Mouse (Mus musculus) limb, embryonic 11.5 days (tissue): Measurements from ENCODE around the gene Serpinb8. TPM values are rescaled to one million over a fixed set of nuclear protein-coding genes. Genes with fewer than 3 reads are reported as not detected.

ENCODE experiments used
- ATAC-seq: fragments of 200-750 bp; cut with Nextera tagmentation; 2 replicates; pipeline ENCODE4 v1.8.0; 2017; ENCODE audit warnings: low read depth; ENCODE audit not compliant: insufficient number of reproducible peaks, low FRiP score, low TSS enrichment
- DNase-seq: peaks from one replicate; pipeline ENCODE4 v3.0.0-alpha.2; 2015; ENCODE audit warnings: low spot score
- H3K27ac ChIP-seq: fragments of 300-500 bp; sonication (generic); replicated peaks from 2 replicates; pipeline ENCODE4 v1.5.1; 2014; ENCODE audit warnings: low read depth, mild to moderate bottlenecking, low read length
- H3K27me3 ChIP-seq: fragments of 300-500 bp; sonication (generic); 2 replicates; pipeline ENCODE4 v1.6.1; 2014; ENCODE audit warnings: mild to moderate bottlenecking, low read length, mixed read lengths; ENCODE audit not compliant: control insufficient read depth, insufficient read depth
- H3K36me3 ChIP-seq: fragments of 300-500 bp; sonication (generic); 2 replicates; pipeline ENCODE4 v1.6.1; 2014; ENCODE audit warnings: mild to moderate bottlenecking, low read length, moderate library complexity, mixed read lengths; ENCODE audit not compliant: control insufficient read depth, insufficient read depth
- H3K4me1 ChIP-seq: fragments of 300-500 bp; sonication (generic); 2 replicates; pipeline ENCODE4 v1.6.1; 2014; ENCODE audit warnings: low read length, mixed read lengths; ENCODE audit not compliant: control insufficient read depth, insufficient read depth
- H3K4me2 ChIP-seq: fragments of 300-500 bp; sonication (generic); 2 replicates; pipeline ENCODE4 v1.6.1; 2014; ENCODE audit warnings: low read depth, mild to moderate bottlenecking, moderate library complexity; ENCODE audit not compliant: severe bottlenecking
- H3K4me3 ChIP-seq: fragments of 300-500 bp; sonication (generic); 2 replicates; pipeline ENCODE4 v1.5.1; 2014; ENCODE audit warnings: low read depth, low read length
- H3K9ac ChIP-seq: fragments of 300-500 bp; sonication (generic); 2 replicates; pipeline ENCODE4 v1.6.1; 2014; ENCODE audit warnings: mild to moderate bottlenecking, low read length
- H3K9me3 ChIP-seq: fragments of 300-500 bp; sonication (generic); 2 replicates; pipeline ENCODE4 v1.6.1; 2016; ENCODE audit warnings: low read length; ENCODE audit not compliant: control insufficient read depth
- WGBS: fragments of 180-500 bp; shearing (Covaris S2); extraction: QIAGEN DNeasy Blood & Tissue Kit; methylation state at CpG from one replicate; pipeline ENCODE4 v1.1.7; 2014; 5-methylcytosine and 5-hydroxymethylcytosine counted together
- polyA plus RNA-seq: library from polyadenylated mRNA; unstranded; fragments of >200 nt; fragmentation: Nextera tagmentation; extraction: Ambion mirVana; gene quantifications from 2 replicates; pipeline ENCODE4 v1.2.1, GENCODE M21; 2014

Gene Serpinb8
- polyA plus RNA-seq, 1 experiment from 2014 or later, result 0.16 TPM

- Histone ChIP-seq H3K27me3 (no peaks in the 10 kb centered on the region), H3K4me3 (no peak overlapping the region), H3K36me3 (no peaks in the 10 kb centered on the region), H3K27ac (no peak overlapping the region), H3K4me2 (no peak overlapping the region), H3K9ac (no peak overlapping the region), H3K4me1 (no peaks in the 10 kb centered on the region), H3K9me3 (no peaks in the 10 kb centered on the region)
- 93% methylated on average over 2 of the region's 2 CpGs for whole genome bisulfite sequencing
- no peak for DNase-seq
- ATAC-seq, result no peak
Measured at GRCm38 (mm10) chr1:107614087-107614486, 24.3 kb downstream of the Serpinb8 start.

- ATAC-seq, result no peak
- 73% methylated on average over 4 of the region's 4 CpGs for WGBS
Measured at GRCm38 (mm10) chr1:107622017-107622416, 32.2 kb downstream of the Serpinb8 start.

GRCm38 (mm10) chr1:107635936-107636335 is 46.1 kb downstream of the Serpinb8 start:
- H3K9ac ChIP-seq, result no peak overlapping the region
- no peaks in the 10 kb centered on the region for H3K36me3 ChIP-seq
- H3K4me1 ChIP-seq, result no peaks in the 10 kb centered on the region
- no peak for DNase-seq
- H3K27me3 ChIP-seq, result no peaks in the 10 kb centered on the region
- no peak overlapping the region for H3K4me2 ChIP-seq
- H3K27ac ChIP-seq, result no peak overlapping the region
- no peak overlapping the region for H3K4me3 ChIP-seq
- no peaks in the 10 kb centered on the region for H3K9me3 ChIP-seq
- ATAC-seq, result no peak
- 45% methylated on average over 4 of the region's 4 CpGs for WGBS

More at GRCm38 (mm10) chr1:107622017-107622416, 32.2 kb downstream of the Serpinb8 start:
- Histone ChIP-seq H3K4me1 (no peaks in the 10 kb centered on the region), H3K9ac (no peak overlapping the region), H3K36me3 (no peaks in the 10 kb centered on the region), H3K9me3 (no peaks in the 10 kb centered on the region), H3K4me3 (no peak overlapping the region), H3K27me3 (no peaks in the 10 kb centered on the region), H3K4me2 (no peak overlapping the region), H3K27ac (no peak overlapping the region)
- no peak for DNase-seq

GRCm38 (mm10) chr1:107638056-107638455 is 48.2 kb downstream of the Serpinb8 start:
- Histone ChIP-seq H3K4me1 (no peaks in the 10 kb centered on the region), H3K9me3 (no peaks in the 10 kb centered on the region), H3K4me2 (no peak overlapping the region), H3K9ac (no peak overlapping the region), H3K4me3 (no peak overlapping the region), H3K27me3 (no peaks in the 10 kb centered on the region), H3K27ac (no peak overlapping the region), H3K36me3 (no peaks in the 10 kb centered on the region)
- WGBS, result 95% methylated on average over 1 of the region's 1 CpGs
- DNase-seq (no peak), ATAC-seq (no peak)

GRCm38 (mm10) chr1:107638459-107638858 is 48.7 kb downstream of the Serpinb8 start:
- no peak for DNase-seq
- 87% methylated on average over 3 of the region's 3 CpGs for WGBS

GRCm38 (mm10) chr1:107642457-107643118 is 52.8 kb downstream of the Serpinb8 start:
- H3K4me1 ChIP-seq, result no peaks in the 10 kb centered on the region
- no peaks in the 10 kb centered on the region for H3K36me3 ChIP-seq
- no peaks in the 10 kb centered on the region for H3K9me3 ChIP-seq
- no peak overlapping the region for H3K4me2 ChIP-seq
- ATAC-seq (no peak), DNase-seq (no peak)
- H3K27me3 ChIP-seq, result no peaks in the 10 kb centered on the region
- no peak overlapping the region for H3K27ac ChIP-seq
- H3K4me3 ChIP-seq, result no peak overlapping the region
- 84% methylated on average over 2 of the region's 2 CpGs for WGBS
- H3K9ac ChIP-seq, result no peak overlapping the region

More at GRCm38 (mm10) chr1:107638459-107638858, 48.7 kb downstream of the Serpinb8 start:
- no peak overlapping the region for H3K9ac ChIP-seq
- H3K27me3 ChIP-seq, result no peaks in the 10 kb centered on the region
- no peaks in the 10 kb centered on the region for H3K9me3 ChIP-seq
- H3K4me1 ChIP-seq, result no peaks in the 10 kb centered on the region
- no peaks in the 10 kb centered on the region for H3K36me3 ChIP-seq
- no peak for ATAC-seq
- H3K27ac ChIP-seq, result no peak overlapping the region
- H3K4me3 ChIP-seq, result no peak overlapping the region
- H3K4me2 ChIP-seq, result no peak overlapping the region

- no peaks in the 10 kb centered on the region for H3K9me3 ChIP-seq
- H3K27me3 ChIP-seq, result no peaks in the 10 kb centered on the region
- no peak overlapping the region for H3K27ac ChIP-seq
- WGBS, result 42% methylated on average over 6 of the region's 6 CpGs
- H3K9ac ChIP-seq, result no peak overlapping the region
- no peak overlapping the region for H3K4me2 ChIP-seq
- H3K4me1 ChIP-seq, result no peaks in the 10 kb centered on the region
- no peak for ATAC-seq
- DNase-seq, result no peak
- H3K4me3 ChIP-seq, result no peak overlapping the region
- H3K36me3 ChIP-seq, result no peaks in the 10 kb centered on the region
Measured at GRCm38 (mm10) chr1:107645086-107645485, 55.3 kb downstream of the Serpinb8 start.

GRCm38 (mm10) chr1:107657689-107658088 is 67.9 kb downstream of the Serpinb8 start:
- ATAC-seq, result no peak
- no peak for DNase-seq
- Histone ChIP-seq H3K27me3 (no peaks in the 10 kb centered on the region), H3K9me3 (no peaks in the 10 kb centered on the region), H3K27ac (no peak overlapping the region), H3K4me2 (no peak overlapping the region), H3K4me1 (no peaks in the 10 kb centered on the region), H3K4me3 (no peak overlapping the region), H3K9ac (no peak overlapping the region), H3K36me3 (no peaks in the 10 kb centered on the region)
- WGBS, result 84% methylated on average over 2 of the region's 2 CpGs
